Mouse (Mus musculus) C2C12 (cell line): Measurements from ENCODE around the gene Arhgef19. TPM values are rescaled to one million over a fixed set of nuclear protein-coding genes. Genes with fewer than 3 reads are reported as not detected.
A peak's percentile ranks its signal among the peaks of the same experiment; 100 is the strongest.

Experiments used
- H3K27me3 ChIP-seq: one replicate; pipeline ENCODE4 v1.6.1; 2011; ENCODE audit not compliant: control insufficient read depth, insufficient read depth, insufficient read length
- H3K36me3 ChIP-seq: one replicate; pipeline ENCODE4 v1.6.1; 2011; ENCODE audit not compliant: control insufficient read depth, insufficient read depth
- H3K4me3 ChIP-seq: one replicate; pipeline ENCODE4 v1.5.1; 2011; ENCODE audit warnings: mild to moderate bottlenecking, control low read depth; ENCODE audit not compliant: poor library complexity, insufficient read depth, severe bottlenecking
- H3K79me2 ChIP-seq: one replicate; pipeline ENCODE4 v1.6.1; 2011; ENCODE audit not compliant: control insufficient read depth, insufficient read depth
- H3K79me3 ChIP-seq: one replicate; pipeline ENCODE4 v1.6.1; 2011; ENCODE audit warnings: low read depth, control low read depth
- H3ac ChIP-seq: one replicate; pipeline ENCODE3; 2011; ENCODE audit warnings: low read depth; ENCODE audit not compliant: control insufficient read depth, insufficient read length
- CEBPB ChIP-seq: IDR thresholded peaks from one replicate; pipeline ENCODE4 v1.6.1; 2011; ENCODE audit warnings: low read depth, mild to moderate bottlenecking, control low read depth, moderate library complexity
- CTCF ChIP-seq: IDR thresholded peaks from one replicate; pipeline ENCODE4 v1.5.1; 2011; ENCODE audit not compliant: control insufficient read depth, insufficient read depth, insufficient read length
- FOSL1 ChIP-seq: IDR thresholded peaks from one replicate; pipeline ENCODE4 v1.8.0; 2011; ENCODE audit warnings: mild to moderate bottlenecking, low read length; ENCODE audit not compliant: poor library complexity, insufficient read depth, severe bottlenecking
- MAX ChIP-seq: IDR thresholded peaks from one replicate; pipeline ENCODE4 v1.6.1; 2011; ENCODE audit warnings: mild to moderate bottlenecking, control low read depth
- MYOD1 ChIP-seq: IDR thresholded peaks from one replicate; pipeline ENCODE4 v1.6.1; 2011; ENCODE audit warnings: low read depth; ENCODE audit not compliant: control insufficient read depth, insufficient read length
- MYOG ChIP-seq: IDR thresholded peaks from one replicate; pipeline ENCODE4 v1.6.1; 2011; ENCODE audit not compliant: control insufficient read depth, insufficient read length; ENCODE audit errors: extremely low read depth
- USF1 ChIP-seq: IDR thresholded peaks from one replicate; pipeline ENCODE4 v1.6.1; 2011; ENCODE audit warnings: low read depth, mild to moderate bottlenecking, control low read depth, moderate library complexity
- polyA plus RNA-seq: library from polyadenylated mRNA; unstranded; fragments of >200 nt; fragmentation: generic; extraction: Trizol; gene quantifications from one replicate; pipeline ENCODE4 v1.2.1, GENCODE M21; 2012; ENCODE audit warnings: missing spikeins

Arhgef19 gene
- polyA plus RNA-seq, 1 experiment, result 26.7 TPM

- Histone ChIP-seq H3K27me3 (no peaks in the 10 kb centered on the region), H3K4me3 (peak overlapping the region; percentile 24), H3ac (no peak overlapping the region), H3K79me3 (peaks cover 2% of the 10 kb centered on the region), H3K79me2 (peaks cover 17% of the 10 kb centered on the region), H3K36me3 (peaks cover 21% of the 10 kb centered on the region)
- no peak for TF ChIP-seq FOSL1
- TF ChIP-seq MAX, result no peak
- no peak for TF ChIP-seq USF1
- no peak for TF ChIP-seq CEBPB
- TF ChIP-seq MYOD1, result no peak
- TF ChIP-seq MYOG, result no peak
- no peak for TF ChIP-seq CTCF
Observed at GRCm38 (mm10) chr4:141246998-141247350, 7.7 kb downstream of the Arhgef19 start.

- TF ChIP-seq MAX (no peak), FOSL1 (no peak), CTCF (no peak), USF1 (no peak), CEBPB (no peak), MYOG (no peak), MYOD1 (no peak)
- Histone ChIP-seq H3K4me3 (no peak overlapping the region), H3ac (no peak overlapping the region), H3K36me3 (peaks cover 24% of the 10 kb centered on the region), H3K79me2 (peaks cover 17% of the 10 kb centered on the region), H3K79me3 (no peaks in the 10 kb centered on the region), H3K27me3 (no peaks in the 10 kb centered on the region)
Observed at GRCm38 (mm10) chr4:141247776-141248613, 8.7 kb downstream of the Arhgef19 start.

- Histone ChIP-seq H3K79me3 (no peaks in the 10 kb centered on the region), H3K79me2 (peaks cover 17% of the 10 kb centered on the region), H3ac (no peak overlapping the region), H3K36me3 (peaks cover 24% of the 10 kb centered on the region), H3K4me3 (no peak overlapping the region), H3K27me3 (no peaks in the 10 kb centered on the region)
- TF ChIP-seq MYOG (no peak), CTCF (no peak), USF1 (no peak), FOSL1 (no peak), MAX (no peak), CEBPB (no peak), MYOD1 (no peak)
Observed at GRCm38 (mm10) chr4:141248614-141248978, 9.3 kb downstream of the Arhgef19 start.

GRCm38 (mm10) chr4:141249383-141249782, 10.1 kb downstream of the Arhgef19 start:
- no peaks in the 10 kb centered on the region for H3K27me3 ChIP-seq
- peaks cover 24% of the 10 kb centered on the region for H3K36me3 ChIP-seq
- peaks cover 17% of the 10 kb centered on the region for H3K79me2 ChIP-seq
- H3K79me3 ChIP-seq, result no peaks in the 10 kb centered on the region
- TF ChIP-seq USF1, result no peak
- TF ChIP-seq MYOD1, result no peak
- TF ChIP-seq CTCF, result no peak
- TF ChIP-seq MAX, result no peak
- no peak for TF ChIP-seq FOSL1
- no peak for TF ChIP-seq MYOG
- TF ChIP-seq CEBPB, result no peak
- no peak overlapping the region for H3K4me3 ChIP-seq
- H3ac ChIP-seq, result no peak overlapping the region

GRCm38 (mm10) chr4:141251071-141251470, 11.8 kb downstream of the Arhgef19 start:
- H3K4me3 ChIP-seq, result no peak overlapping the region
- H3ac ChIP-seq, result no peak overlapping the region
- H3K79me2 ChIP-seq, result peaks cover 10% of the 10 kb centered on the region
- no peaks in the 10 kb centered on the region for H3K79me3 ChIP-seq
- peaks cover 29% of the 10 kb centered on the region for H3K36me3 ChIP-seq
- H3K27me3 ChIP-seq, result no peaks in the 10 kb centered on the region
- TF ChIP-seq MYOG (no peak), CTCF (no peak), CEBPB (no peak), MYOD1 (no peak), FOSL1 (no peak), MAX (no peak), USF1 (no peak)

- H3K27me3 ChIP-seq, result no peaks in the 10 kb centered on the region
- no peak overlapping the region for H3K4me3 ChIP-seq
- no peaks in the 10 kb centered on the region for H3K79me2 ChIP-seq
- TF ChIP-seq MAX (no peak), USF1 (no peak), CEBPB (no peak), FOSL1 (no peak), MYOG (no peak), CTCF (no peak), MYOD1 (no peak)
- peaks cover 42% of the 10 kb centered on the region for H3K36me3 ChIP-seq
- H3ac ChIP-seq, result no peak overlapping the region
- H3K79me3 ChIP-seq, result no peaks in the 10 kb centered on the region
Observed at GRCm38 (mm10) chr4:141252641-141253040, 13.3 kb downstream of the Arhgef19 start.
